Mouse (Mus musculus): ENCODE data around the gene Rnf215.
"Not testable (repeated sequence)": the region's sequence is repeated elsewhere in the genome, so short reads cannot be mapped to it uniquely, and the experiment has no call there.

Rnf215 gene

GRCm38 (mm10) chr11:4113970-4114369 is 21.0 kb upstream of the Rnf215 start:
- DNase-seq (ENCODE audit: low spot score): no peak

DNA sequence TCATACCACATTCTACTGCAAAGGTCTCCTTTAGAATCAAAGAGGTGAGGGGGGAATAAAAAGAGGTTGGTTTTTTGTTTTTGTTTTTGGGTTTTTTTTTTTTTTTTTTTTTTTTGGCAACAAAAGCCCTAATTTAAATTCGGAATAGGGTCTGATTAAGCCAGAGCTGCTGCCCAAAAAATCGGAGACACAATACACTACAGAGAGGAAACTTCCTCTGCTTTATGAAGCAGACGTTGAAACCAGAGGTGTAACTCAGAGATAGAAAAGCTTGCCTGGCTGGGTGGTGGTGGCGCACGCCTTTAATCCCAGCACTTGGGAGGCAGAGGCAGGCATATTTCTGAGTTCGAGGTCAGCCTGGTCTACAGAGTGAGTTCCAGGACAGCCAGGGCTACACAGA is 20.5 kb upstream of the Rnf215 start:
- DNase-seq (ENCODE audit: low spot score): not testable (repeated sequence)

GRCm38 (mm10) chr11:4115407-4115806 is 19.6 kb upstream of the Rnf215 start:
- DNase-seq (ENCODE audit: low spot score): no peak

DNA sequence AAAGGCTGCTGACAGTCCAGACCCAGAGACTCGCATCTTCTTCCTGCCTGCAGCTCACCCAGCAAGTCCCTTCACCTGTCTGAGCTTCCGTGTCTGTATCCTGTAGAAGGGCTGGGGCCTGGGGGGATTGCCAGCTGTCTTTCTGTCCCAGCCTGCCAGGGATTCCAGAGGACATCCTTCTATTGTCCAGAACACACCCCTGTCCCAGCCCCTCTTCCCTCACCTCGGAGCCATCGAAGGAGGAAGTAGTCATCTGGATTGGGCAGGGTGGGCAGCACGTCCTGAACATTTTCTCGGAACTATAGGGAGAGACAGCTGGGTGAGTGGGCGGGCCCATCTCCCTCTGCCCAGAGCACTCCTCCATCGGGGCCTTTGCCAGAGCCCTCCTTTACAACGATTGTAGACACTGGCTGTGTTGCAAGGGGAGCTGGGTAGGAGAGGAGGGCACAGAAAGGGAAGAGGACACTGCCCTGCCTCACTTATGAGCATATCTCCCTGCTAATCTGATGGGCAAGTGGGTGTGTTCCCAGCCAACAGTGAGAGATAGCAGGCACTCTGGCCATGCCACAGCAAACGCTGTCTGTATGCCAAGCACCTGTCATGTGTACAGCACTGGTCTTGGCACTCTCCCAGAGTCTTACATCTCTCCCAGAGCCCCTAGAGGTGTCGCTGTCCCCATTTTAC is 18.4 kb upstream of the Rnf215 start:
- no peak for DNase-seq (ENCODE audit: low spot score)

DNA sequence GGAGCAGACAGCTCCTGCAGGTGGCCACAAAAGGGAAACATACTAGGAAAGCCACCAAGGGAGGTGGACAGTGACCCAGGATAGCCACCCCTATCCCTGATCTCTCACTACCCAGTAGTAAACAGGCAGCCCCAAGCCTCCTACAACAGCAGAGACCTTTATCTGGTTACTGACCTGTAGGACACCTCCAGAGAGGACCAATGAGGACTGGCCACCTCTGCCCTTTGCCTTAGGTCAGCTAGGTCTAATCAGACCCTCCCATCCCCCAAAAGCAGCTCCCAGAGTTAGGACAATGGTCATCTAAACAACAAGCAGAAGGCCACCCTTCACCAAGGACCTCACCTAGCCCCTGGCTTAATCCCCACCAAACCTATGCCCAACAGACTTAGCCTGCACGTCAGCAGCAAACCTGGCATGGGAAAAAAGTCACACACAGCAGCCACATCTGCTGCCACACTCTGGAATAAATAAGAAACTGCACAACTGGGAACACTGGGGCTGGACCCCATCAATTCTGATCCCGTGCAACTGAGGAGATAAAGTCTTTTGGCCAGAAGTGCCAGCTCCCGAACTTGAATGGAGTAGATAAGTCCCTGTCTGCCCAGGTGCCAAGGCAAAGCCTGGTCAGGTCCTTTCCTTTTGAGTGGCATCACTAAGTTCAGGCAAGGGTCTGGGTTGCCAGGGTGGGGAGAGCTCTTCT is 17.5 kb upstream of the Rnf215 start:
- no peak for DNase-seq (ENCODE audit: low spot score)

GRCm38 (mm10) chr11:4118081-4118921 is 16.7 kb upstream of the Rnf215 start:
- peak; percentile 42 for DNase-seq (ENCODE audit: low spot score)

- no peak for DNase-seq (ENCODE audit: low spot score)
Measured at GRCm38 (mm10) chr11:4119635-4120034, 15.4 kb upstream of the Rnf215 start.

- no peak for DNase-seq (ENCODE audit: low spot score)
Measured at GRCm38 (mm10) chr11:4121691-4122090, 13.3 kb upstream of the Rnf215 start.

GRCm38 (mm10) chr11:4122226-4122625 is 12.8 kb upstream of the Rnf215 start:
- no peak for DNase-seq (ENCODE audit: low spot score)

DNA sequence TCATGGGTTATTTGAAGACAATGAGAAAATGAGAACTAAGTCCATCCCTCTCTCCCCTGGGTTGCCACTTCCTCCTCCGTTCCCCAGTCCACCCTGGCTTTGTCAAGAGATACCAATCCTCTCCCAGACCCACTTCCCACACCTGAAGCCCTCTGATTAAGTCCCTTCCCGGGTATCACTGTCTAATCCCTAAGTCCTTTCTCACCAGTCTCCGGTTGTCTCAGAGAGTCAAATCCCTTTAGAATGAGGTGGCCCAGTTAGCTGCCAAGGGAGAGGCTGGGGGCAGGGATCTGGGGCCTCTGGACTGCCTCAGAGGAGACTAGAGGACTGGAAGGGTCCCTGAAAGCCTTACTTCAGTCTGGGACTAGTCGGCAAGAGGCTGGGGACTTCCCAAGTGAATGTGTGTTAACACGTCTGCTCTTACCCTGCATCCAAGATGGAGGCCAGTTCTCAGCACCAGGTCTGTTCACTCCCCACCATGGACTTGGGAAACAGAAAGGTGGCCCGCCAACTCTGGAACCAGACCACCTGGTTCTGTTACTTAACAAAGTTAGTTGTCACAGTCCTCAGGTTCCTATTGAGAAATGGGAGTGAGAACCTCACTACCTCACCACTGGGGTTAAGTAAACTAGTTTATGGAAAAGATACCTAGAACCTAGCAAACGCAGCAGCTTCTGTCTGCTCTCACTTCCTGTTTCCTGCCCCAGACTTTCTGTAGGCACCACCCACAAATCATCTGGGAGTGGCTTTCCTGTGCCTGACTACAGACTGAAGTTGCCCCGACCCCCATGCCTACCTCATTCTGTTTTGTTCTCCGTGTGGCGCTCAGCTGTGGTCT is 12.0 kb upstream of the Rnf215 start, which contains the start of gene Sec14l2:
Gene Sec14l2 (minus strand): TSS at position 674 of the 838 bp plus-strand sequence.
- DNase-seq (ENCODE audit: low spot score): peak; percentile 67

- peak; percentile 42 for DNase-seq (ENCODE audit: low spot score)
Measured at GRCm38 (mm10) chr11:4123922-4124321, 11.1 kb upstream of the Rnf215 start.

- no peak for DNase-seq (ENCODE audit: low spot score)
Measured at GRCm38 (mm10) chr11:4127059-4127458, 7.9 kb upstream of the Rnf215 start.

GRCm38 (mm10) chr11:4128461-4128860 is 6.5 kb upstream of the Rnf215 start:
- DNase-seq (ENCODE audit: low spot score): not testable (repeated sequence)

GRCm38 (mm10) chr11:4133450-4133849 is 1.6 kb upstream of the Rnf215 start:
- DNase-seq (ENCODE audit: low spot score): peak; percentile 24

DNA sequence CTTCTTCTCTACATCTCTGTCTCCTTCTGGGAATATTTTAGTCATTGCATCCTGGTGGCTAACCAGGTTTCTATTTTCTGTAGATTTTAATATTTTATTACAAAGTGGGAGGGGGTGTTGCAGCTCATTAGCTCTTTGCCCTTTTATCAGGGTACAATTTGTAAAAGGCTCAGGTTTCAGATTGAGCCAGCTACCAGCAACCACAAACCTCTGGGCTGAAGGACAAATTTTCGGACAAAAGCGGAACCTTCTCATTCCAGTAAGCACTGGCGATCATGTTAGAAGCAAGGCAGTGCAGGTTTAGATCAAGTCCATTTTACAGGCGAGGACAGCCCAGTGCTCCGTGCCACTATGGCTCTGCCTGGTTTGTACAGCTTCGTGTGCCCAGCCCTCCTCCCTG is 602 bp upstream of the Rnf215 start:
- DNase-seq (ENCODE audit: low spot score): no peak

DNA sequence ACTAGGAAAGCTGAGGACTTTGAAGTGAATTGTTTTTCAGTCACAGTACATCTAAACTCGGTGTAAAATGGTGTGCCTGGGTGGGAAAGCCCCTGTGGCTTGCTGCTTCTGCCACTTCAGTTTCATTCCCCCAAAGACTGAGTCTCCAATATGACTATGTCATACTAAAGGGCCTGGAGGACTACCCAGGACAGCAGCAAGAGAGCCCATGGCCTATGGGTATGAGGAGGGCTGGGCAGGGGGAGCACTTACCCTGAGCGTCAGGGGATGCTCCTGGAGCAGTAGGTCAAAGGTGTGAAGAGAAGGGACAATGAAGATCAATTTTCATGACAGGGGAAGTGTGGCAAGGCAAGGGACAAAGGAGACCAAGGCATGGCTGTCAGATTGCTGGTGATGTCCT is 4.0 kb downstream of the Rnf215 start:
- no peak for DNase-seq (ENCODE audit: low spot score)

DNA sequence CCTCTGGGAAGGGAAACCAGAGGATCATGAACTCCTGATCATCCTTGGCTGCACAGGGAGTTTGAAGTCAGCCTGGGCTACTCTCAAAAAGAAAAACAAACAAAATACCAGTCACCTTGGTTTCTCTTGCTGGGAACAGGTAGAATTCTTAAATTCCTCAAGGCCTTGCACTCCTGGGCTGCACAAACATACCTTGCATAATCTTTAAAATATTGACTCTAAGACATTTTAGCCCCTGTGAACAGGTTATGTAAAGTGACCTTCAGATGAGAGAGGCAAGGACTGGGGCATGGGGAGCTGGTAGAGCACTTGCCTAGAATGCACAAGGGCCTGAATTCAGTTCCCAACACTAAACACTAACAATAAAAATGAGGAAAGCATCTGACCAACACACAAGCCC is 6.5 kb downstream of the Rnf215 start:
- no peak for DNase-seq (ENCODE audit: low spot score)

DNA sequence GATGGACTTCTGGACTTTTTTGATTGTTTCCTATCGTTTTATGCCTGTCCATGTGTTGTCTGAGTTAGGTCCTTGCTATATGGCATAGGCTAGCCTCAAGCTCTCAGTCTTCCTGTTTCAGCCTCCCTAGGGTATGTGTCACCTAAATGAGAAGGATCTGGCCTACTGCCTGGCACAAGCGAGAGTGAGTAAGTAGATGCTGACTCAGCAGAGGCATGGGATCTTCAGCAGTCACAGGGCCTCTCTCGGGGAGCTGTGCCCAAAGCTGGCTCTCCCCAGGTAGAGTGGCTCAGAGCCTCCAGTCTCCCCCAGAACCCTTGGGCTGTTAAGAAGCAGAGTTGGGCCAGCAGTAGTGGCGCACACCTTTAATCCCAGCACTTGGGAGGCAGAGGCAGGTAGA is 7.3 kb downstream of the Rnf215 start:
- no peak for DNase-seq (ENCODE audit: low spot score)

GRCm38 (mm10) chr11:4143281-4144062 is 8.5 kb downstream of the Rnf215 start:
- DNase-seq (ENCODE audit: low spot score): no peak

GRCm38 (mm10) chr11:4146381-4146780 is 11.4 kb downstream of the Rnf215 start:
- no peak for DNase-seq (ENCODE audit: low spot score)

- DNase-seq (ENCODE audit: low spot score): no peak
Measured at GRCm38 (mm10) chr11:4147098-4147497, 12.1 kb downstream of the Rnf215 start.
